ENCODE assay signal across 9 mouse cellular contexts in the genomic region with DNA sequence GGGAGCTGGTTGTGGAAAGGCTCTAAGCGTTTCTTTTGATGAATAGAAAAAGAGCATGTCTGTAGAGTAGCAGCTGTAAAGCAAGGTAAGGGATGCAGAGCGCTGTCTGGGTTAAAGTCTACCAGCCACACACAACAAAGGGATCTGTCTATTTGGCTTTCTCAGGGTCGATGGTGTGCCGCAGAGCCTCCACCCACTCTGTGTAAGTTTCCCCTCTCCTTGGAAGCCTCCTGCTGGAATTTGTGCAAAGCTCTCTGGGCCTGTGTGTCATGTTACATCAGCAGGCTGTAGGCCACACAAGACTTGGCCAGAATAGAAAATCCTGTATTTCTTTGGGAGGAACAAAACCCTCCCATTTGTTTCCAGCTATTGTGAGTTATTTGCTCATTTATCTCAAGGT. TPM values are rescaled to one million over a fixed set of nuclear protein-coding genes. Genes with fewer than 3 reads are reported as not detected.
DNase-seq lines count a peak whose midpoint lies in the region; ATAC-seq lines count a peak whose summit lies in the region.
"Had no signal": no experiment of that assay in that cellular context is flagged by ENCODE, and none has a peak within 500 bp of the region (broad histone marks: within the 10 kb centered on the region; RNA-seq: fewer than 3 reads in every experiment).

No protein-coding gene starts in this region.

- WGBS in liver, embryonic 11.5 days, result 67% methylated on average over 4 of the region's 4 CpGs

- no peak overlapping the region for H3K4me2 ChIP-seq in liver, embryonic 11.5 days

- no peak overlapping the region for H3K4me3 ChIP-seq in liver, embryonic 11.5 days (ENCODE audit: low read depth, low read length)
- H3K4me3 ChIP-seq: left cerebral cortex, adult 2 months had no signal

- no peaks in the 10 kb centered on the region for H3K27me3 ChIP-seq in liver, embryonic 11.5 days (replicated peaks; ENCODE audit: control insufficient read depth, insufficient read depth, low read length)

- 0 out of 2 replicates have a peak overlapping the region, but pooled peaks have one; percentile 3 for H3K27ac ChIP-seq in liver, embryonic 11.5 days (ENCODE audit: low read depth, low read length)
- H3K27ac ChIP-seq: left cerebral cortex, adult 2 months had no signal

- H3K9me3 ChIP-seq in liver, embryonic 11.5 days (ENCODE audit: control insufficient read depth, low read length), result no peaks in the 10 kb centered on the region

- no peaks in the 10 kb centered on the region for H3K4me1 ChIP-seq in liver, embryonic 11.5 days (replicated peaks; ENCODE audit: control insufficient read depth, insufficient read depth, low read length)

- peak; percentile 24 for DNase-seq in gastrocnemius, adult 18-20 months (ENCODE audit: low spot score)
- DNase-seq in gastrocnemius, postnatal 36 days, result no peak
- peak; percentile 70 for DNase-seq in NIH3T3 (ENCODE audit: low read depth)
- DNase-seq in gastrocnemius, postnatal 25 days, result peak; percentile 33
- no peak for DNase-seq in liver, embryonic 11.5 days (ENCODE audit: low spot score)
- no peak for DNase-seq in right cerebral cortex, adult 18-20 months
- no peak for DNase-seq in cerebellum, adult 9-11 months
- DNase-seq in left cerebral cortex, adult 18-20 months (ENCODE audit: low spot score in 2 of 2), result no peak

- 0 out of 2 replicates have a peak, but pooled peaks have one; percentile 36 for ATAC-seq in liver, embryonic 11.5 days (replicated peaks; ENCODE audit: low FRiP score)

- intact Hi-C loops in gastrocnemius, postnatal 36 days (cut with DNase I), result no loop called here

- H3K36me3 ChIP-seq in liver, embryonic 11.5 days (ENCODE audit: control insufficient read depth, insufficient read depth, low read length), result no peaks in the 10 kb centered on the region

- no peak overlapping the region for H3K9ac ChIP-seq in liver, embryonic 11.5 days (ENCODE audit: low read depth, low read length)

RNA-seq across cellular contexts. Expression of a gene that starts 17.3 kb away (rescaled TPM):
- 1 to 10 TPM; 2.3 to 3.5 TPM for total RNA-seq in gastrocnemius, adult 18-20 months (2021)
- 1 to 10 TPM; 2.1 to 2.8 TPM for total RNA-seq in gastrocnemius, postnatal 36 days (2021)
- 1 to 10 TPM; 3.9 to 5.4 TPM for total RNA-seq in gastrocnemius, postnatal 25 days (2021)
- 7.5 and 10.3 TPM in 2 replicates for polyA plus RNA-seq in liver, embryonic 11.5 days (2014; fragmentation: Nextera tagmentation; extraction: Ambion mirVana)
- 10 to 100 TPM in 1 of 2 experiments, 1 to 10 TPM in 1; 8.3 to 10.3 TPM for total RNA-seq in left cerebral cortex, adult 18-20 months (2021)

RNA-seq across cellular contexts. Expression of a gene that starts 48.4 kb away (rescaled TPM):
- 1 to 10 TPM; 7.7 to 9.1 TPM for total RNA-seq in gastrocnemius, adult 18-20 months (2021)
- total RNA-seq in gastrocnemius, postnatal 36 days (2021), result 1 to 10 TPM; 7.2 to 8.7 TPM
- 1 to 10 TPM; 8.4 to 8.5 TPM for total RNA-seq in gastrocnemius, postnatal 25 days (2021)
- polyA plus RNA-seq in liver, embryonic 11.5 days (2014; fragmentation: Nextera tagmentation; extraction: Ambion mirVana), result 21.8 and 24.8 TPM in 2 replicates
- 1 to 10 TPM; 9.3 to 10.0 TPM for total RNA-seq in left cerebral cortex, adult 18-20 months (2021)

Comparison
In these comparisons a context has a peak if more than half of its experiments do, and no peak if none do; other contexts are left out.
1. DNase-seq: peak in gastrocnemius, adult 18-20 months (single experiment), NIH3T3 (single experiment) and gastrocnemius, postnatal 25 days (single experiment); none in gastrocnemius, postnatal 36 days (0 of 2), liver, embryonic 11.5 days (single experiment), right cerebral cortex, adult 18-20 months (single experiment), cerebellum, adult 9-11 months (single experiment) and left cerebral cortex, adult 18-20 months (0 of 2).